Mouse (Mus musculus): ENCODE measurements around the gene Cadps. TPM values are rescaled to one million over a fixed set of nuclear protein-coding genes. Genes with fewer than 3 reads are reported as not detected.

Gene Cadps
- polyA plus RNA-seq, 1 experiment from 2014 or later, result 2.3 TPM

DNA sequence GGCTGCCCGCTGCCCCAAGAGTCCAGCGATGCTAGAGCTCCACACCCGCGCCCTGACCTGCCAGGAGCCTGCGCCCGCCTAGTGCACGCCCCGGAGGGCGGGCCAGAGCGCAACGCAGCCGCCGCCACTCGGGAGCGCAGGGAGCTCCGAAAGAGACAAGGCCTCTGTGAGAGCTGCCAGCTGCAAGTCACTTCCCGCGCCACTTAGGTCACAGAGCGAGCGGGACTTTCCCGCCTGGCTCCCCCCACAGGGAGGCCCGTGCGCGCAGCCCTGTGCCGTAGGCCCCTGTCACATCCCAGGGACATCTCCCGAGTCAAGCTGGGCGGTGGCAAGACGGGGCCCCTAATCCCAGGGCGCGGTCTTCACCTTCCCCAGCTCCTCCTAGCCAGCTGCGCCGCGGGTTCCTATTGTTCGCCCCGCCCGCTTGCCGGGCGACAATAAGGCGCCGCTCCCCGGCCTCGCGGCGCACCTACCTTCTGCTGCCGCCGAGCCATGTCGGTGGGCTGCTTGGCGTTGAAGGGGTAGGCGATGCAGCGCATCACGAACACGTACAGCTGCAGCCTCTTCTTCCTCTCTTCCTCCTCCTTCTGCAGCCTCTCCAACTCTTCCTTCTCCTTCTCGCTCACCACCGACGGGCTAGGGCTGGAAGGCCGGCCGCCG lies 918 bp downstream of the Cadps start:
- Histone ChIP-seq H3K9ac (ENCODE audit: low read length) (peak overlapping the region; percentile 62), H3K27ac (ENCODE audit: low read length) (no peak overlapping the region), H3K27me3 (ENCODE audit: control insufficient read depth, insufficient read depth, low read length) (peaks cover 22% of the 10 kb centered on the region), H3K9me3 (replicated peaks; ENCODE audit: control insufficient read depth, low read length) (no peaks in the 10 kb centered on the region), H3K36me3 (ENCODE audit: control insufficient read depth, insufficient read depth, low read length) (no peaks in the 10 kb centered on the region), H3K4me2 (ENCODE audit: low read depth, low read length) (peak overlapping the region; percentile 92), H3K4me1 (ENCODE audit: control insufficient read depth, insufficient read depth, low read length) (peaks cover 9% of the 10 kb centered on the region), H3K4me3 (replicated peaks; ENCODE audit: low read length) (peak overlapping the region; percentile 56)
- under 1% methylated on average over 57 of the region's 58 CpGs for WGBS
- peak; percentile 73 for ATAC-seq (ENCODE audit: insufficient read depth, low FRiP score)

GRCm38 (mm10) chr14:12821156-12821813 lies 1.6 kb downstream of the Cadps start:
- peaks cover 9% of the 10 kb centered on the region for H3K4me1 ChIP-seq (ENCODE audit: control insufficient read depth, insufficient read depth, low read length)
- H3K27me3 ChIP-seq (ENCODE audit: control insufficient read depth, insufficient read depth, low read length), result peaks cover 22% of the 10 kb centered on the region
- peak overlapping the region; percentile 56 for H3K4me3 ChIP-seq (replicated peaks; ENCODE audit: low read length)
- ATAC-seq (ENCODE audit: insufficient read depth, low FRiP score), result no peak
- no peaks in the 10 kb centered on the region for H3K36me3 ChIP-seq (ENCODE audit: control insufficient read depth, insufficient read depth, low read length)
- H3K9me3 ChIP-seq (replicated peaks; ENCODE audit: control insufficient read depth, low read length), result no peaks in the 10 kb centered on the region
- H3K9ac ChIP-seq (ENCODE audit: low read length), result no peak overlapping the region; the same call in 1 of the 2 replicates
- peak overlapping the region; percentile 92 for H3K4me2 ChIP-seq (ENCODE audit: low read depth, low read length)
- 2% methylated on average over 13 of the region's 13 CpGs for WGBS
- no peak overlapping the region for H3K27ac ChIP-seq (ENCODE audit: low read length)

GRCm38 (mm10) chr14:12820149-12820548 lies 2.7 kb downstream of the Cadps start:
- Histone ChIP-seq H3K9me3 (replicated peaks; ENCODE audit: control insufficient read depth, low read length) (no peaks in the 10 kb centered on the region), H3K36me3 (ENCODE audit: control insufficient read depth, insufficient read depth, low read length) (no peaks in the 10 kb centered on the region), H3K27ac (ENCODE audit: low read length) (no peak overlapping the region), H3K4me1 (ENCODE audit: control insufficient read depth, insufficient read depth, low read length) (peaks cover 9% of the 10 kb centered on the region), H3K4me2 (ENCODE audit: low read depth, low read length) (no peak overlapping the region), H3K9ac (ENCODE audit: low read length) (no peak overlapping the region), H3K4me3 (replicated peaks; ENCODE audit: low read length) (no peak overlapping the region), H3K27me3 (ENCODE audit: control insufficient read depth, insufficient read depth, low read length) (peaks cover 22% of the 10 kb centered on the region)
- 63% methylated on average over 1 of the region's 1 CpGs for WGBS
- no peak for ATAC-seq (ENCODE audit: insufficient read depth, low FRiP score)

DNA sequence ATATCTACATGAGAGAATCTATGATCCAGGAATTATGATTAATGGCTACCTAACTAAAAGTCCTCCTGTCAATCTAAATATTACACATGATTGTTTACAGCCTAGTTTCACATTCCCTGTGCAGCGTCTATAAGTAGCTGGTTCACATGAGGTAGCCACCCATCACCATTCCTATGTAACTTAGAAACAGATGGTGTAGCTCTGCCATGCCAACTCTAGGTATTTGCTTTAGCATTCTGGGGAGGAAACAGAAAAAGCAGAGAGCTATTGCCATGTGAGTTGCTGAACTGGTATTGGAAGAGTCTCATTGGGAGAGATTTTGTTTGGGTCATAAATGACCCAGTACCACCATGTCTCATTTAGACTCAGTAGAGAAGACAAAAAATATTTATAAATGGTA lies 4.4 kb downstream of the Cadps start:
- H3K36me3 ChIP-seq (ENCODE audit: control insufficient read depth, insufficient read depth, low read length), result no peaks in the 10 kb centered on the region
- no peak for ATAC-seq (ENCODE audit: insufficient read depth, low FRiP score)
- H3K4me2 ChIP-seq (ENCODE audit: low read depth, low read length), result no peak overlapping the region
- no peak overlapping the region for H3K27ac ChIP-seq (ENCODE audit: low read length)
- H3K9ac ChIP-seq (ENCODE audit: low read length), result no peak overlapping the region
- H3K9me3 ChIP-seq (replicated peaks; ENCODE audit: control insufficient read depth, low read length), result no peaks in the 10 kb centered on the region
- peaks cover 9% of the 10 kb centered on the region for H3K4me1 ChIP-seq (ENCODE audit: control insufficient read depth, insufficient read depth, low read length)
- 65% methylated on average over 1 of the region's 1 CpGs for whole genome bisulfite sequencing
- H3K4me3 ChIP-seq (replicated peaks; ENCODE audit: low read length), result no peak overlapping the region
- H3K27me3 ChIP-seq (ENCODE audit: control insufficient read depth, insufficient read depth, low read length), result peaks cover 22% of the 10 kb centered on the region

DNA sequence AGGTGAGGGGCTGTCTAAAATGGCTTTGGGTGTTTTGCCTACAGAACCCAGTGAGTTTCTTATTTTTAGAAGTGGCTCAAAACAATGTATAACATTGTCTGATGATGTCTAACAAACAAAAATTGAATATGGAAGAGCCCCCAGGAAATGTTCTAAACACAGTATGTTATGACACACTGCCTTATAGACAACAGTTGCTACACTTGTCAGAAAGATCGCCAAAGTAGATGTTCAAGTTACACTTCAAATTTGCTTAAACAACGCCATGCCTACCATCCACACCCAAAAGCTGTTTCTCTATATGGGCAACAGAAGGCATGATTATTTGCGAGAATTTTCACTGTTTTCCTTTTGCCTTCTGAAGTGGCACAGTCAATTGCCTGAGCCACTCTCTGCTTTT lies 10.8 kb downstream of the Cadps start:
- Histone ChIP-seq H3K36me3 (ENCODE audit: control insufficient read depth, insufficient read depth, low read length) (no peaks in the 10 kb centered on the region), H3K9ac (ENCODE audit: low read length) (no peak overlapping the region), H3K4me2 (ENCODE audit: low read depth, low read length) (no peak overlapping the region), H3K9me3 (replicated peaks; ENCODE audit: control insufficient read depth, low read length) (no peaks in the 10 kb centered on the region), H3K27ac (ENCODE audit: low read length) (no peak overlapping the region), H3K4me1 (ENCODE audit: control insufficient read depth, insufficient read depth, low read length) (no peaks in the 10 kb centered on the region), H3K4me3 (replicated peaks; ENCODE audit: low read length) (no peak overlapping the region), H3K27me3 (ENCODE audit: control insufficient read depth, insufficient read depth, low read length) (no peaks in the 10 kb centered on the region)
- 87% methylated on average over 3 of the region's 3 CpGs for WGBS
- no peak for ATAC-seq (ENCODE audit: insufficient read depth, low FRiP score)

DNA sequence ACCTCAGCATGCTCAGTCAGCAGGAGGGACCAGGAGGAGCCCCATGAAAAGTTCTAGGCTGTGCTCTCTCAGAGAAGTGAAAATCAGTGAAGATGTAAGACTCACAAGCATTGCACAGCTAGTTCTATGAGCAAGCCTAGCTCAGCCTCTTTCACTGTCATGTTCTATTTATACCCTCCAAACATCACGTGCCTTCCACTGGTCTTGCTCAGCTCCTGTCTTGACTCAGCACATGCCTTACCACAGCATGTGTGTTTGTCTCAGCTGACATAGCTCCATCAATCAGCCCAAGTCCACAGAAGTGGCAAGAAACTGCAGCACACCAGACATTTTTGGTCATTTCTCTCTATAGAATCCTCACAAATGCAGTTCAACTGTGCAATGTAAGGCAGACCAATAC lies 19.9 kb downstream of the Cadps start:
- H3K9me3 ChIP-seq (replicated peaks; ENCODE audit: control insufficient read depth, low read length), result no peaks in the 10 kb centered on the region
- 33% methylated on average over 1 of the region's 1 CpGs for WGBS
- no peak for ATAC-seq (ENCODE audit: insufficient read depth, low FRiP score)

GRCm38 (mm10) chr14:12801100-12801499 lies 21.8 kb downstream of the Cadps start:
- WGBS, result 62% methylated on average over 2 of the region's 2 CpGs
- Histone ChIP-seq H3K27ac (ENCODE audit: low read length) (no peak overlapping the region), H3K9me3 (replicated peaks; ENCODE audit: control insufficient read depth, low read length) (no peaks in the 10 kb centered on the region), H3K4me2 (ENCODE audit: low read depth, low read length) (no peak overlapping the region), H3K36me3 (ENCODE audit: control insufficient read depth, insufficient read depth, low read length) (no peaks in the 10 kb centered on the region), H3K4me3 (replicated peaks; ENCODE audit: low read length) (no peak overlapping the region), H3K9ac (ENCODE audit: low read length) (no peak overlapping the region), H3K27me3 (ENCODE audit: control insufficient read depth, insufficient read depth, low read length) (no peaks in the 10 kb centered on the region), H3K4me1 (ENCODE audit: control insufficient read depth, insufficient read depth, low read length) (no peaks in the 10 kb centered on the region)
- no peak for ATAC-seq (ENCODE audit: insufficient read depth, low FRiP score)

More for the DNA sequence above, 19.9 kb downstream of the Cadps start:
- H3K9ac ChIP-seq (ENCODE audit: low read length), result no peak overlapping the region
- no peaks in the 10 kb centered on the region for H3K27me3 ChIP-seq (ENCODE audit: control insufficient read depth, insufficient read depth, low read length)
- no peak overlapping the region for H3K27ac ChIP-seq (ENCODE audit: low read length)
- no peak overlapping the region for H3K4me3 ChIP-seq (replicated peaks; ENCODE audit: low read length)
- H3K4me1 ChIP-seq (ENCODE audit: control insufficient read depth, insufficient read depth, low read length), result no peaks in the 10 kb centered on the region
- no peaks in the 10 kb centered on the region for H3K36me3 ChIP-seq (ENCODE audit: control insufficient read depth, insufficient read depth, low read length)
- no peak overlapping the region for H3K4me2 ChIP-seq (ENCODE audit: low read depth, low read length)

- Histone ChIP-seq H3K9me3 (replicated peaks; ENCODE audit: control insufficient read depth, low read length) (no peaks in the 10 kb centered on the region), H3K36me3 (ENCODE audit: control insufficient read depth, insufficient read depth, low read length) (no peaks in the 10 kb centered on the region), H3K4me2 (ENCODE audit: low read depth, low read length) (no peak overlapping the region), H3K27me3 (ENCODE audit: control insufficient read depth, insufficient read depth, low read length) (no peaks in the 10 kb centered on the region), H3K4me1 (ENCODE audit: control insufficient read depth, insufficient read depth, low read length) (no peaks in the 10 kb centered on the region), H3K4me3 (replicated peaks; ENCODE audit: low read length) (no peak overlapping the region), H3K27ac (ENCODE audit: low read length) (no peak overlapping the region), H3K9ac (ENCODE audit: low read length) (no peak overlapping the region)
- ATAC-seq (ENCODE audit: insufficient read depth, low FRiP score), result no peak
Observed at GRCm38 (mm10) chr14:12798926-12799325, 24.0 kb downstream of the Cadps start.

GRCm38 (mm10) chr14:12784296-12784695 lies 38.6 kb downstream of the Cadps start:
- no peaks in the 10 kb centered on the region for H3K36me3 ChIP-seq (ENCODE audit: control insufficient read depth, insufficient read depth, low read length)
- no peak overlapping the region for H3K4me2 ChIP-seq (ENCODE audit: low read depth, low read length)
- H3K4me3 ChIP-seq (replicated peaks; ENCODE audit: low read length), result no peak overlapping the region
- H3K4me1 ChIP-seq (ENCODE audit: control insufficient read depth, insufficient read depth, low read length), result no peaks in the 10 kb centered on the region
- WGBS, result 38% methylated on average over 1 of the region's 1 CpGs
- no peaks in the 10 kb centered on the region for H3K9me3 ChIP-seq (replicated peaks; ENCODE audit: control insufficient read depth, low read length)
- ATAC-seq (ENCODE audit: insufficient read depth, low FRiP score), result no peak
- H3K27ac ChIP-seq (ENCODE audit: low read length), result no peak overlapping the region
- H3K9ac ChIP-seq (ENCODE audit: low read length), result no peak overlapping the region
- H3K27me3 ChIP-seq (ENCODE audit: control insufficient read depth, insufficient read depth, low read length), result no peaks in the 10 kb centered on the region
